Mouse (Mus musculus): Measurements from ENCODE around the gene Gm10073.

The Gm10073 gene

DNA sequence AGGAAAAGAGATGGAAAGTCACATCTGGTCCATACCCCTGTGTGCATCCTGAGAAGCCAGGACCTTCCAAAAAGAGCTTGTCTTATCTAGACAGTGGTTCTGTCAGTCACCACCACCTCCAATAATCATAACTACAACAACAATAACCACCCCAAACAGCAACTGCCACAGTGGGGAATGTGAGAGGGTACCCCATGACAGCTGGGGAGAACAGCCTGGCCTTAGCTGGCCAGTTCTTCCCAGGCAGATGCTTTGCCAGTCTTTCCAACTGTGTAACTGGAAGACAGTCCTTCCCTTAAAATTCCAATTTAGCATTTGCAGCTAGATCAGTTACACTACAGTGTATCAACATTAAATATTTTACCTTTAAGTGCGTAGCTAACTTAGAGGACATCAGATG is 22.4 kb downstream of the Gm10073 start:
- DNase-seq: no peak

DNA sequence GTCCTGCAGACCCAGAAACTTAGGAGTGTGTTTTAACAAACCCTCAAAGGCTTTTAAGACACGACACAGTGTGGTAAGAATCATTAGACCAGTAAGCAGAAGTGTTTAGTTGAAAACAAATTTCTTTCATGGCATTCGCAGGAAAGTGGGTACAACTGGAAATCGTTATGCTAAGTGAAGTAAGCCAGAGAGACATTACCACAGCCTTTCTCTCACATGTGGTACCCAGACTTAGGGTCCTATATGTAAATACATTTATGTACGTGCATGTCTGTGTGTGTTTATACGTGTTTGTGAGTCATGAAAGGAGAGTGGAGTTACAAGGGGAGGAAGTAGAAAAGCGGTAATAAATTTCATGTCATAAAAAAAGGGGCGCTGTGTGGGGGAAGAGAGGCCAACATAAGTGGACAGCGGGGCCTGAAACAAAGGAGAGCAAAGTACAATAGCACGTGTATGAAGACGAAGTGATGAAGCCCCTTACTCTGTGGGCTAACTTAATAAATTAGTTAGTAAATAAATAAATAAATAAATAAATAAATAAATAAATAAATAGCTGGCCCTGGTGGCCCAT is 24.8 kb downstream of the Gm10073 start:
- DNase-seq: no peak

DNA sequence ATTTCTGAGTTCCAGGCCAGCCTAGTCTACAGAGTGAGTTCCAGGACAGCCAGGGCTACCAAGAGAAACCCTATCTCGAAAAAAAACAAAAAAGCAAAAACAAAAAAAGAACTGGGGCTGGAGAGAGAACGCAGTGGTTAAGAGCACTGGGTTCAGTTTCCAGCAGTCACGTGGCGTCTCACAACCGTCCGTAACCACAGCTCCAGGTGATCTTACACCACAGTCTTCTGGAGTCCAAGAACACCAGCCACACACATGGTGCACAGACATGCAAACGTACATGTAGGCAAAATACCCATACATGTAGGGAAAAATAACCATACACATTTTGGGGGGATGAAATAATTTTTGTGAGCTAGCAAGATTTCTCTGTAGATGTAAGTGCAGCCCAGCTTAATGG is 26.5 kb downstream of the Gm10073 start:
- DNase-seq: no peak

DNA sequence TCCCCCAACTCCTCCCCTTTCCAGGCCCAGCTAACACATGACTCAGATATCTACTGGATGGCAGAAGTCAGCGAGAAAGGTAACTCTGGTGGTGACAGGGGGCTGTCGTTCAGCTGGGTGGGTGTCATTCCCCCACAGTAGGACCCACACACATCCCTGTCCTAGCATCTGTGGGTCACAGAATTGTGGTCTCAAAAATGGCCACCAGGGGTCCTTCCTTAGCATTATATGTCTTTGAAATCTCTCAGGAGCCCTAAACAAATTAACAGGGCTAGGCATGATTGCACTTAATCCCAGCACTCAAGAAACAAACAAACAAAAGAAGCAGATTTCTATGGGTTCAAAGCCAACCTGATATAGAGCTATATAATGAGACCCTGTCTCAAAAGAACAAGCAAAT is 28.1 kb downstream of the Gm10073 start:
- DNase-seq: no peak

DNA sequence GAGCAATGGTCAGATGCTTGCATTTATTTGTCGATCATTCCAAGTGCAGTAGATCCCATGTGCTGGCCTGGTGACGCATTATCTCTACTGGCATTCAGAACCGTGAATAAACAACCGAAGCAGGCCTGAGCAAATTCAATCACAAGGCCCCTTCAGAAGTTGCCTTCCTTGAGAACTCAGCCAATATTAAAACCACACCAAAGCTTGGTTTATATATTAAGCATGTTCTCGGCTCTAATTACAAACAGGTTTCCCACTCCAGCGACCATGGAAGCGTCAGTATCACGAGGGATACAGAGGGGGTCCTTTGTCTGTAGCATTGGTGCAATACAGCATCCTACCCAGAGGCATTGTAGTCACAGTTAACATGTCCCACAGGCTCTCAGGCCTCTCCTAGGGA is 30.2 kb downstream of the Gm10073 start:
- DNase-seq: no peak

DNA sequence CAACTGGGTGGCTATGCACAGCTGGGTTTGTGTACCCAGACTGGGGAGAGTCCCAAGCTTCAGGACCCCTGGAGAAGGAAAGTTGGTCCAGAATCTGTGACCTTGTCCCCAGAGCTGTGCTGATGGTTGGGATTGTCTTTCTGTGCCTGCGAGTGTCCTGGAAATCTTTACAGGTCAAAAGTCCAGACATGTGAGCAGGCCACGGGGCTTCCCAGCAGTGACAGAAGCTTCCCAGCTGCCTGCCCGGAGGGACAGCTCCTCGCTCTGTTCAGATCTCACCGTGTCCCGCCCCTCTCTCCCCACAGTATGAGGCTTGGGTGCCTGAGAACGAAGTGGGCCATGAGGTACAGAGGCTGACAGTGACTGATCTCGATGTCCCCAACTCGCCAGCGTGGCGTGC is 32.3 kb downstream of the Gm10073 start:
- no peak for DNase-seq

DNA sequence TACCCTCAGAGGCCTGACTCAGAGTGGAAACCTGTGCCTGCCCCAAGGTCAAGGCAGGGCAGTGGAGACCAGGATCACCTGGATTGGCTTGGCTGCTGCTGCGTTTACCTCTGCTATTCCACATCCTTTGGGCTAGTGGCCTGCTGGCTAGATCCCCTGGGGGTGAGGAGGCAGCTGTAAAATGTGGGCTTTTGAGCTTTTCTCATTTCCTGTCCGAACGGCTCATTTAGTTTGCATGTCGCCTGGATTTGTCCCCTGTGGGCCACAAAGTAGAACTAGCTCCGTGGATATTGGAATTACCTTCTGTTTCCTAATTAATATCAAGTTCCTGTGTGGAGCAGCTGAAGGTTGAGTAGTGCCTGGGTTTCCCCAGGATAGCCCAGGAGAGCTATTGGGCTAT is 34.1 kb downstream of the Gm10073 start:
- DNase-seq: no peak

DNA sequence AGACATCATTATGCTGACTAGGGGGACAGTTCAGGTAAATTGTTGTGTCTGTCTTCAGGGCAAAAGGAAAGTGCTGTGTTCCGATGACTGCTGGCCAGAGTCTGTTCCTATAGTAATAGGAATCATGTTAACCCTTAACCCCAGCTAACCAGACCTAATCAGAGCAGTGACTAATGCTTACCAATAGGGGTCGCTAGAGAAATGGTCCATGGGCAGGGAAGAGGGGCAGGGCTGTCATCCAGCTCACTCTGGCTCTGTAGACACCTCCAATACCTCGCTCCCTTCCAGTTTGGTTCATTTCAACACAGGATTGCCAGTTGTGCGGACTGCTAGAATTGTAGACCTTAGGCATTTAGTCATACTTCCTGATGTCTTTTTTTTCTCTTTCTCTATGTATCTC is 37.8 kb downstream of the Gm10073 start:
- no peak for DNase-seq

DNA sequence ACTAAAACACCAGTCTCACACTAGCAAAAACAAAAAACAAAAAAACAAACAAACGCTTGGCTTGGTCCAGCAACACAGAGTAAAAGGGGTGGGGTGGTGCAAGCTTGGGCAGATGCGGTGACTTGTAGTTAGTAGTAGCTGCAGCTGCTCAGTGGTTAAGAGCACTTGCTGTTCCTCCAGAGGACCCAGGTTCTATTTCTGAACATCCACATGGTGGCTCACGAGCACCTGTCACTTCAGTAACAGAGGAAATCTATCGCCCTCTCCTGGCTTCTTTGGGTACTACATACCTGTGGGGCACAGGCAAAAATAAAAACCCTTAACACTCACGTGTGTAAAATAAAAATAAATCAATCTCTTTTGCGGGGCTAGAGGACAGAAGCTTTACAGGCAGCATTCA is 38.8 kb downstream of the Gm10073 start:
- peak; percentile 68 for DNase-seq

DNA sequence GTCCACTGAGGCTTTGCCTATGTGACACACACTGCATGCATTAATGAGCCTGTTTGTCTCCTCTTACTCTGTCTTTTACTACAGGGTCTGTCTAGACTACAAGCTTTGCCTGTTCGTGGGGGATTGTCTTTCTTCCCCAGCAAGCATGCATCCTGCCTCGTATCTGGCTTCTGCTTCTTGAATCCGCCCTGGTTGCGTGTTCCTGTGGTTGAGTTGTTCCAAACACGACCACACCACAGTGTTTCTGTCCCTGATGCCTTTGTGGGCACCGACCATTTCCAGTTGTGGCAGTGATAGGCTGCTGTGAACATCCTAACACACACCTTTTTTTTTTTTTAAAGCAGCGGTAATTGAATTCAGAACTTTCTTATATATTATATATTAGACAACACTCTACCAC is 39.6 kb downstream of the Gm10073 start:
- DNase-seq: no peak

DNA sequence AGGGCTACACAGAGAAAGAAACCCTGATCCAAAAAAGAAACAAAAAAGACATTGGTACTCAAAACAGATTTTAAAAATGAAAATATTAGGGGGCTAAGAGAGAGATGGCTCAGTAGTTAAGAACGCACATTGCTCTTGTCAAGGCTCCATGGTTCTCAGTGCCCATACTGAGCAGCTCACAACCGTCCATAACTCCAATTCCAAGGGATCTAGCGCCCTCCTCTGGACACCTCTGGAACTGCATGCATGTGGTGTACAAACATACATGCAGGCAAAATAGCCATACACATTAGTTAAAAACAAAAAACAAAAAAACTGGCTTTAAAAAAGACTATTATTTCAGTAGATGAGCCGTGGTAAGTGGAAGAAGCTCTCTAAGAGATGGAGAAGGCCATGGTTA is 42.7 kb downstream of the Gm10073 start:
- DNase-seq: no peak

DNA sequence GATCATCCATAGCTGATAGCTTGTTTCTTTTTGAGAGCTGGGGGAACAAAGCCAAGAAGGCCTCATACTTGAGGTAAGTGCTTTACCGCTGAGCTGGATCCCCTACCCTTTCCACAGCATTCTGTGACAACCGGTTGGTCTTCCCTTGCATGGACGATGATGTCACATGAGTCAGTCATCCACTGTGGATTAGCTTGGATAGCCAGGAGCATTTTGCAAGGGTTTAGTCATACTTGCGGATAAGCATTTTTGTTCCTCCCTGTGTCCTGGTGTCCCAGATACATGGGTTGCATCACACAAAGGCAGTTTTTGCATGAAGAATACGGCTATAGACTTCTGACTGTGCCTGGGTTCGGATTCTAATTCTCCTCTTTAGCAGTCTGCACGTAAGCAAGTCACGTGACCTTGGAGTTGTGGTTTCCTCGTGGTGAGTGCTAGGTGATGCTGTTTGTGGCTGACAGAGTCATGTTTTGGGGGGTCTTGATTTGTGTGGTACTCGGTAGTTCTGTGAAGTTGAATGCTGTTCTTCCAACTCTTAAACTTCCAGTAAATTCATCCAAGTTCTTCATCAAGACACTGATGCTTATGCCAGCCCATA is 43.3 kb downstream of the Gm10073 start:
- DNase-seq: no peak

DNA sequence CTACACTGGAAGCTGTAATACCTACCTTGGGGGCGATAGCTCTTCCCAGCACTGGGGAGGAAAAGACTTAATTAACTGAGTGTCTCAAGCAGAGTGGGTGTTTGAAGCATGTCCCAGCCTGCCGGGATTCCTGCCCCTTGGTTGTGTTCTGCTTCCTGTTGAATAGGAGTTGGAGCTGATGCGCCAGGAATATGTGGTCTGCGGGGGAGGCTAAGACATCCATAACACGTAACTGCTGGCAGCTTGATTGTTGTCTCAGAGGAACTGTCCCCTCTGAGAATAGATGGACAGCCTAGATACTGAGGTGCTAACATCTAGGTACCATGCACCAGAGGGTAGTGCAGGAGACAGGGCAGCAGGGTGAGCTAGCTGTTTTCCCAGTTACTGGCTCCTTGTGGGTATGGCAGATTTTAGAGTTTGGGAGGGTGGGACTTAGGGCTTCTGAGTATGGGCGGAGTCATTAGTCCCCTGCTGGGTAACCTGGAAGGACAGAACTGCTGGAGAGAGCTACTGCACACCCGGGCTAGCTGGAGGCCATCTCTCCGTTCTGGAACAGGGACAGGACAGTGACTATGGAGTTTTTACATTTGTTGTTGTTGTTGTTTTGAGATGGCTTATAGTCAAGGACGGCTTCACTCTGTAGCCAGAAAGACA is 44.5 kb downstream of the Gm10073 start:
- no peak for DNase-seq

DNA sequence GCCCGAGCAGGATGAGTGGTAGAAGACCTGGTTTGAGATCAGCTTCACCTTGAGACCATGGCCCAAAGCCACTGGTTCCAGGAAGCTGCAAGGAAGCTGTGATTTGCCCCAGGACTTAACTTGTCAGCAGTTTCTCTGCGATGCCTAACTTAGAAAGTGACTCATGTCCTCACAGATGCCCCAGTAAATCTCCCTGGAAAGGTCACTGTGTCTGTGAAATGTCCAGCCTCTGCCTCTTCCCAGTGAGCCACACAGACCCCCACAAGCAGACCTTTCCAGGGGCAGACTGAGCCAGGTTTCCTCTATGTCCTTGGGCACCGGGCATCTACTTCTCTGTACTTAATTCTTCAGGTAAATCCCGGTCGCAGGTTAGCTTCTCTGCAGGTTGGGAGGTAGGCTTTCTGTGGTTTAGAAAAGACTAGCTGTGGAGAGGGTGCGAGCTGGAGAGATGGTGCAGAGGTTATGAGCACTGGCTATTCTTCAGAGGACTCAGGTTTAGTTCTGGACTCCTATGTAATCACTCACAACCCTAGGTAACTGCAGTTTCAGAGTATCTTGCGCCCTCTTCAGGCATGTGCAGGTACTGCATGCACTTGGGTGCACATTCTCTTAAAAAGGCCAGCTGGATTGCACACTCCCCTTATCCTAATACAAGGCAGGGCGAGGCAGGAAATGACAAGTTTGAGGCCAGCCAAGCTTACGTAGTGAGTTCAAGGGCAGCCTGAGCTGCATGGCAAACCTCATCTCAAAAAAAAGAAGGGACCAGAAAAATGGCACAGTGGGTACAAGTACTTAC is 45.8 kb downstream of the Gm10073 start:
- no peak for DNase-seq

DNA sequence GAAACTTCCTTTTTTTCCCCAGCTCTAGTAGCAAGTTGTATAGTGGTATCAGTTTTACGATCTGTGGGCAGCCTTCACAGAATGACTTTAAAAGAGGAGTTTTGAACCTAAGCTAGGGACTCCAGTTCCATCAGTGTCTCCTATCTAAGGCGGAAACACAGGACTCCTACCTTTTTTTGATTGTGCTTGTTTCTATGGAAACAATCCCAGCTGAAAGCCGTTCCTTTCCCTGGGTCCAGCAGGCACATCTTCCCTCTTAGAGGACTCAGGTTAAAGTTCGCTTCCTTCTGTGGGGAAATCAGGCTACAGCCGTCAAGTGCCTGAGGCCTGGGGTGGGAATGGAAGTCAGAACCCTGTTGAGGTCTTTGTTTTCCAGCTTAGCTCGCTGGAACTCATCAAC is 46.5 kb downstream of the Gm10073 start:
- DNase-seq: no peak
